Mouse (Mus musculus) layer of hippocampus, adult 2 months (tissue): ENCODE measurements around the gene Prss32. TPM values are rescaled to one million over a fixed set of nuclear protein-coding genes. Genes with fewer than 3 reads are reported as not detected.
A peak's percentile ranks its signal among the peaks of the same experiment; 100 is the strongest.
"Not testable (repeated sequence)": the region's sequence is repeated elsewhere in the genome, so short reads cannot be mapped to it uniquely, and the experiment has no call there.

ENCODE experiments used
- DNase-seq, 2 experiments: peaks; one replicate each; pipeline ENCODE4 v3.0.0; 2022; ENCODE audit warnings: low spot score in 2 of 2
- H3K27ac ChIP-seq: fragments of 200-600 bp; 2 replicates; pipeline ENCODE4 v1.8.1; 2022
- H3K4me3 ChIP-seq: fragments of 200-600 bp; 2 replicates; pipeline ENCODE4 v1.8.1; 2022; ENCODE audit warnings: mild to moderate bottlenecking
- CTCF ChIP-seq: fragments of 200-600 bp; conservative IDR thresholded peaks from 2 replicates; pipeline ENCODE4 v1.8.1; 2022; ENCODE audit warnings: antibody characterized with exemption, mild to moderate bottlenecking, moderate library complexity
- microRNA-seq, 2 experiments: library from miRNA; unstranded; fragments of <30 nt; microRNA quantifications; one replicate each; pipeline ENCODE4 v1.2.0; 2021
- total RNA-seq, 2 experiments: library from RNA; stranded (reverse); gene quantifications; 2 replicates each; pipeline ENCODE4 v1.2.3; 2021

Prss32 gene
- total RNA-seq, 2 experiments from 2014 or later: not detected

DNA sequence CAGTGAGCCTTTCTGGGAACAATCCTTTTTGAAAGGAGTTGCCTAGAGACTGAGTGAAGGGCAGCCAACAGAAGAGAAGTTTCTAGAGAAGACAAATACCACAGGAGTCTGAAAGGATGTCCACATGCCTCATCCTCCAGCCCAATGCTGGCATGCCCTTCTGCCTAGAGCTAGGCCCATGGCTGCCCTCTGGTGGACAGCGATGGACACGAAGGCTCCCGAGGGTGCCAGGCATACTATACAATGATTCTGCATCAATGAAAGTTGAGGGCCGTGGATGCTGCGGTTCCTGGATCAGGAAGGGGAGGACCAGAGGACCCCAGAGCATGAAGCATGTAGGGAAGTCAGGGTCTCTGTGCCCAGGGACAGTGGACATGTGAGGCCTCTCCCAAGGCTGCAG, 9.6 kb downstream of the Prss32 start:
- Histone ChIP-seq H3K4me3 (no peak overlapping the region), H3K27ac (no peak overlapping the region)
- peak; percentile 67 for TF ChIP-seq CTCF
- DNase-seq: peak in 1 of 2 experiments; percentile 32

DNA sequence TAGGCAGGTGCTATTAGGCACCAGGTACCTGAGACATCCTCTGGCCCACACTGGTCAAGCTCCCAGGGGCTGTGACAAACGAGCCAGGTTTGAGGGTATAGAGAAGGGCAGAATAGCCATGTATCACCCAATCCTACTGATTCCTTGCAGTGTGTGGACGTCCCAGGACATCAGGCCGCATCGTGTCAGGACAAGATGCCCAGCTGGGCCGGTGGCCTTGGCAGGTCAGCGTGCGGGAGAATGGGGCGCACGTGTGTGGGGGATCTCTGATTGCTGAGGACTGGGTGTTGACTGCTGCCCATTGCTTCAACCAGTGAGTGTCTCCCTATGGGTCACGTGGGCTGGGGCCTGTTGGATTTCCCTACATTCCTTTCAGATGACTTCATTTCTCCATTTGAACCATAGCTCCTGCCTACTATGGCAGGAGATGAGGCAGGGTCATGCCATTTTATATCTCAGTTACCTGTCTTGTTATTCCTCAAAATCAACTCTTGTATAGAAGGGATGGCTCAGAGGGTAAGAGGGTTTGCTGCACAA, 10.6 kb downstream of the Prss32 start:
- no peak overlapping the region for H3K4me3 ChIP-seq
- DNase-seq: no peak
- TF ChIP-seq CTCF: no peak
- H3K27ac ChIP-seq: no peak overlapping the region

DNA sequence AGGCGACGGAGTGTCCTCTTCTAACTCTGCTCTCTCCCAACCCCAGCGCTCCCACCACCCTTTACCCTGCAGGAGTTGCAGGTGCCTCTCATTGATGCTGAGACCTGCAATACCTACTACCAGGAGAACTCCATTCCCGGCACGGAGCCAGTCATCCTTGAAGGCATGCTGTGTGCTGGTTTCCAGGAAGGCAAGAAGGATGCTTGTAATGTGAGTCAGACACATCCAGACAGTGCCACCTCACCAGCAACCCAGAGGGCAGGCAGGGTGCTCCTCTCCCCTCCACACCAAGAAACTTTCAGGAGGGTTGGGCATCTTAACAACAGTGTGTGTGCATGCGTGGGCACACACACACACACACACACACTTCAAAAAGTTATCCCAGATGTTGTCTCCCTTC, 13.5 kb downstream of the Prss32 start:
- TF ChIP-seq CTCF: no peak
- no peak overlapping the region for H3K4me3 ChIP-seq
- H3K27ac ChIP-seq: no peak overlapping the region
- no peak for DNase-seq

DNA sequence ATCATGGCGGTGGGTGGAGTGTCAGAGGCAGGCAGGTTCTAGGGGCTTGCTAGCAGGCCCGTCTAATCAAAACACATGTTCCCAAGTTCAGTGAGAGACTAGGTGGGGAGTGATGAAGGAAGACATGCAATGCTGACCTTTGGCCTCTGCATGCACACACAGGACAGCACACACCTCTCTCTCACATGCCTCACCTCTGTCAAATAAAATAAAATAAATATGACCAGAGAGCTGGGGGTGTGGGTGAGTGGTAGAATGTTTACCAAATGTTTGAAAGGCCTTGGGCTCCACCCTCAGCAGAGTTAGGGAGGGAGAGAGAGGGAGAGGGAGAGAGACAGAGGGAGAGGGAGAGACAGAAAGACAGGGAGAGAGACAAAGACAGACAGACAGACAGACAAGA, 14.3 kb downstream of the Prss32 start:
- no peak for TF ChIP-seq CTCF
- DNase-seq: no peak
- H3K4me3 ChIP-seq: no peak overlapping the region
- H3K27ac ChIP-seq: no peak overlapping the region

DNA sequence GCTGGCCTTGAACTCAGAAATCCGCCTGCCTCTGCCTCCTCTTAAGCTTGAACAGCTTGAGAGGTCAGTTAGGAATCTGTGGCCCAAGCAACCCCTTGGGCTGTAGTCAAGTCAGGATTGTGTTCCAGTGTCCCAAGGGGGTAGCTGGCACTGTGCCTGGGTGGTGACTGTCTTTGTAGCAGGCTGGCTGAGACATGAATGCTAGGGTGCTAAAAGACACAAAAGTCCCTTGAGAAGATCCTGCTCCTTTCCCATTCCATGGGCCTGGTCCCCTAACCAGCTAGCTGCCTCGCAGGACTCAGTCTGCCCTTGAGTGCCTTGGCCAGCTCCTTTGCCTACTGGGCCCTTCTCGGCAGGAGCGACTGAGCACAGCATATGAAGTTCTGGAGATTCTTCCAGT, 19.3 kb downstream of the Prss32 start:
- H3K27ac ChIP-seq: no peak overlapping the region
- no peak for DNase-seq
- no peak for TF ChIP-seq CTCF
- no peak overlapping the region for H3K4me3 ChIP-seq

DNA sequence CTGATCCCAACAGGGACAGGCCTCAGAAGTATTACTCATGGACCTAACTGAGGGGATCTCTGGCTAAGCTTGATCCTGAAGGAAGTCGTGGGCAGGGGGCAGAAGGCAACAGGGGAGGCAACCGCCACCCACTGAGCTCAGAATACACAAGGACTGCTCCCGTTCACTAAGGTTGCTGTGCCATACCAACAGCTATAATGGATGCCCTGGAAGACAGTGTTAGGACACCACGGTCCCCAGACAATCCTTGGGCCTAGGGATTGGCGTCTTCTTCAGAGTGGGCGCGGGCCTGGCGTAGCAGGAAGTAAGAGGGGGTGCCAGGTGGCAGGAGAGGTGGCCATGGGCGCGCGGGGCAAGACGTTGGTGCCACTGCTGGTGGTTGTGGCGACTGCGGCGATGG, 24.1 kb downstream of the Prss32 start, which contains the start of gene Prss21:
Prss21 (plus strand) TSS at position 301 of the 400 bp plus-strand sequence.
- H3K27ac ChIP-seq: no peak within 1 kb of the TSS
- no peak for TF ChIP-seq CTCF
- H3K4me3 ChIP-seq: no peak within 1 kb of the TSS
- DNase-seq: no peak

DNA sequence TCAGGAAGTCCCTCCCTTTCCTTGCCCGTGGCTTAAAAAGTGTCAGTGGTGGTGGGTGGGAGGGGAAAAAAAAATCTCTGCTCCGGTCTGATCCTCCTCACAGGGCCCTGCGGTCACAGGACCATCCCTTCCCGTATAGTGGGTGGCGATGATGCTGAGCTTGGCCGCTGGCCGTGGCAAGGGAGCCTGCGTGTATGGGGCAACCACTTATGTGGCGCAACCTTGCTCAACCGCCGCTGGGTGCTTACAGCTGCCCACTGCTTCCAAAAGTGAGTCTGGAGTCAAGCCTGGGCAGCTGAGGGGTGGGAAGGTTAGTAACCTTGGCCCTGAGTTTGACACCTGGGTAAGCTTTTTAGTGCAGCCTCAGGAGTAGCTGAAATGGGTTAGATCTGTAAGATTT, 24.9 kb downstream of the Prss32 start:
- no peak for DNase-seq
- Histone ChIP-seq H3K27ac (no peak overlapping the region), H3K4me3 (no peak overlapping the region)
- no peak for TF ChIP-seq CTCF

DNA sequence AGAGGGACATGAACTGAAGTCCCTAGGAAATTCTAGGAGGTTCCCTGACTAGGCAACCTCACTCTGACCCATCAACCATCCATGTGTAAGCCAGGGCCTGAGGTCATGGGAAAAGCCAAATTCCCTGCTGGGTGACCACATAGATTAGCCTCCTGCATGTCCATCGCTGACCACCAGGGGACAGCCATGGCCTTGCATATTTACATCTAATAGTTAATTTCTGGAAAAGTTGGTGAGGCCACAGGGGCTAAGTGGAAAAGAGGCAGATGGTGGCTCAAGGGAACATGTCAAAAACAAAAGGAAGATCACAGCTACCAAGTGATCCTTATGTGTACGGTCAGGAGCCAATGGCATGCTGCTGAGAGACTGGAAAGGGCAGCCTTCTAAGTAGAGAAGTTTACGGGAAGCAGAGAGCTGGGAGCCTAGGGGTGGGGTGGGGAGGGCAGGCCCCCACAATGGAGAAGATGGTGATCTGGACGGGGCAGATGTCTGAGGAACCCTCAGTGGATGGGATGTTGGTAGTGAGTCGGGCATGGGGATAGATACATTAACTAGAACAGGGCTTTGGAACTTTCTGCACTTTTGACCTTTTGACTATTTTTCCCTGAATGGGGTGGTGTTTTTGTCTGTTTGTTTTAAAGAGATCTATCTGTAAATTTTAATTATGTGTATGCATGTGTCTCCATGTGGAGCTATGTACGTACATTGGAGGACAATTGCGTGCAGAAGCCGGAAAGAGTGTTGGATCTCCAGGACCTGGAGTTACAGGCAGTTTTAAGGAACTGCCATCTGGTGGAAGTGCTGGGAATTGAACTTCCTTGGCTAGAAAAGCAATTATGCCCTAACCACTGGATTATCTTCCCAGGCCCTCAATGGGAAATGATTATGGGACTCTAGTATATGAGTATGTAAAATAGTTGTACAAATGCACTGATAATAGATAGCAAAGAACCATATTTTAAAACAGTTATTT, 30.5 kb downstream of the Prss32 start:
- no peak for DNase-seq
- TF ChIP-seq CTCF: peak; percentile 84
- Histone ChIP-seq H3K4me3 (no peak overlapping the region), H3K27ac (no peak overlapping the region)

DNA sequence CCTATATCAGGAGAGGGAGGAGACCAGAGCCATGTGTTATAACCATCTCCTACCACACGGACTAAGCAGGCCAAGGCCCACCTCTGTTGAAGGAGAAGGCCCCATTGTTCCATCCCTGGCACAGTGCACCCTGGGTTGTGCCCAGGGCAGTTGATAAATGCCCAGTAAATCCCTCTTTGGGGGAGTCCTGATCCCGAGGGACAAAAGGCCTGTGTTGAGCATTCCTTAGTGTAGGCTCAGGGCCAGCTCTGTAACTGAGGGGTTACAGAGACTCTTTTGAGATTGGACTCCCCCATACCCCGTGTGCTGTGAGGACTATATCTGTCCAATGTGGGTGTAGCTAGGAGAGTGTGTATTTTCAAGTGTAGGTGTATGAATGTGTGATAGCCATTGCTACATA, 33.1 kb downstream of the Prss32 start:
- TF ChIP-seq CTCF: peak; percentile 35
- Histone ChIP-seq H3K4me3 (no peak overlapping the region), H3K27ac (0 out of 2 replicates have a peak overlapping the region, but pooled peaks have one; percentile 43)
- peak in 1 of 2 experiments; percentile 51 for DNase-seq

DNA sequence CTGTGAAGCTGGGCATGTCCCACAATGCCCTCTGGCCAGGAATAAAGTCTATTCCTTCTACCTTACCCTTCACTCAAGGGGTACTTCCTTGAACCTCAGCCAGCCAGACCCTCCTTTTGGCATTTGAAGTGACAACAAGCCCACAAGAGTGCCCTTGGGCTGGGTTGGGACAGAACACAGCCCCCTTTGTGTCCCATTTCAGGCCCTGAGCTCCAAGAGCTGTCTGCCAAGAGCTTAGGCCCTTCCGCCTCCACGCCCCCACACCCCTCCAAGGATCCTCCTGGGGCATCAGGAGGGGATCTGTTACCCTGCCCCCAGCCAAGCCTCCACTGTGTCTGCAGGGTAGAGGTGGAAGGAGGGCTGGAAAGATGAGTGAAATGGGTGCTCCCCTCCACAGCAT, 33.5 kb downstream of the Prss32 start:
- peak in 1 of 2 experiments; percentile 17 for DNase-seq
- no peak for TF ChIP-seq CTCF
- no peak overlapping the region for H3K4me3 ChIP-seq
- 0 out of 2 replicates have a peak overlapping the region, but pooled peaks have one; percentile 43 for H3K27ac ChIP-seq

DNA sequence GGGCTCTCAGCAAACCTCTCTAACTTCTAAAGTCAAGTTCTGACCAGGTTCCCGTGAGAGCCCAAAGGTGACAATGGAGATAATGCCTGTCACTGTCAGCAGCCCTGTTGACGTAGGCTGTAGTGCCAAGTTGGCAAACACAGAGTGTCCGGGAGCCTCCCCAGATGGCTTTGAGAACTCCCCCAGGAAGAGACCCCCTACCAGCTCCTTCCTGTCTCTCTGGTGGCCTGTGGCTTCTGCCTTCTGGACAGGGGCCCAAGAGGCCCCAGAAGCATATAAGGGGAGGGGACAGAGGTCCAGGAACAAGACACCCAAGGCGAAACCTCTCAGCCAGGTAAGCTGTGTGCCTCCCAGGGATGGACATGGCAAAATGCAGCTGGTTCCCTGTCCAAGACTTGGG, 36.9 kb downstream of the Prss32 start, which contains the start of the genes Dcpp1 and Dcpp2:
Dcpp1 (plus strand) TSS at position 301 of the 400 bp plus-strand sequence.
Dcpp2 (plus strand) TSS at position 305 of the 400 bp plus-strand sequence.
- DNase-seq: not testable (repeated sequence)

More for the DNA sequence above, 36.9 kb downstream of the Prss32 start, which contains the start of the genes Dcpp1 and Dcpp2:
- H3K27ac ChIP-seq, H3K4me3 ChIP-seq: not testable (repeated sequence)

Small RNAs within 50 kb of the gene (microRNA-seq; reads per million reads assigned to microRNA genes)
- 0.96 to 1.1 reads per million in 2 experiments for gene Mir5125

Other genes with a start within 250 kb of the Prss32 start
- gene Zfp13, start 244.4 kb upstream of the Prss32 start, total RNA-seq: 10 to 100 TPM; 30.1 to 33.6 TPM
- gene Zscan10, start 243.0 kb upstream of the Prss32 start, total RNA-seq: not detected
- gene Mmp25, start 198.6 kb upstream of the Prss32 start, total RNA-seq: under 1 TPM in 1 of 2 experiments, not detected in 1; 0.17 TPM
- not detected for gene Bicdl2, start 183.3 kb upstream of the Prss32 start, total RNA-seq
- 100 to 1,000 TPM; 110 to 118 TPM for gene Hcfc1r1, start 170.3 kb upstream of the Prss32 start, total RNA-seq
- 1 to 10 TPM; 7.1 to 7.6 TPM for gene Thoc6, start 170.0 kb upstream of the Prss32 start, total RNA-seq
- gene Tnfrsf12a, start 166.4 kb upstream of the Prss32 start, total RNA-seq: 1 to 10 TPM; 5.5 to 6.3 TPM
- not detected for gene Cldn6, start 164.6 kb upstream of the Prss32 start, total RNA-seq
- under 1 TPM in 1 of 2 experiments, not detected in 1; 0.25 TPM for gene Cldn9, start 159.8 kb upstream of the Prss32 start, total RNA-seq
- under 1 TPM; 0.25 to 0.64 TPM for gene 1520401A03Rik, start 121.1 kb upstream of the Prss32 start, total RNA-seq
- gene Pkmyt1, start 117.5 kb upstream of the Prss32 start, total RNA-seq: 1 to 10 TPM; 3.4 to 3.5 TPM
- 10 to 100 TPM; 46.2 to 48.3 TPM for gene Paqr4, start 103.0 kb upstream of the Prss32 start, total RNA-seq
- gene Kremen2, start 98.0 kb upstream of the Prss32 start, total RNA-seq: under 1 TPM; 0.23 to 0.32 TPM
- 100 to 1,000 TPM; 310 to 345 TPM for gene Flywch1, start 72.3 kb upstream of the Prss32 start, total RNA-seq
- gene Flywch2, start 57.8 kb upstream of the Prss32 start, total RNA-seq: 10 to 100 TPM; 10.6 to 12.3 TPM
- gene Srrm2, start 53.3 kb upstream of the Prss32 start, total RNA-seq: 100 to 1,000 TPM; 613 to 663 TPM
- gene Elob, start 14.7 kb upstream of the Prss32 start, total RNA-seq: 100 to 1,000 TPM; 332 to 341 TPM
- gene Prss33, start 7.8 kb upstream of the Prss32 start, total RNA-seq: not detected
- gene Prss41, start 317 bp downstream of the Prss32 start, total RNA-seq: 1 to 10 TPM; 1.9 to 2.2 TPM
- gene Prss21, start 24.2 kb downstream of the Prss32 start, total RNA-seq: not detected
- not detected for gene Dcpp1, start 37.0 kb downstream of the Prss32 start, total RNA-seq
- gene Dcpp2, start 37.0 kb downstream of the Prss32 start, total RNA-seq: not detected
- not detected for gene Dcpp3, start 73.6 kb downstream of the Prss32 start, total RNA-seq
- not detected for gene Sbp, start 97.8 kb downstream of the Prss32 start, total RNA-seq
- not detected for gene Sbpl, start 111.4 kb downstream of the Prss32 start, total RNA-seq
- under 1 TPM in 1 of 2 experiments, not detected in 1; 0.32 TPM for gene Prss30, start 136.7 kb downstream of the Prss32 start, total RNA-seq
- gene Prss22, start 154.2 kb downstream of the Prss32 start, total RNA-seq: not detected
- not detected for gene Prss27, start 194.3 kb downstream of the Prss32 start, total RNA-seq
- gene Kctd5, start 229.6 kb downstream of the Prss32 start, total RNA-seq: 10 to 100 TPM; 26.6 to 28.8 TPM